Mouse (Mus musculus) hindbrain, embryonic 13.5 days (tissue): ENCODE measurements around the gene Tceal7. TPM values are rescaled to one million over a fixed set of nuclear protein-coding genes. Genes with fewer than 3 reads are reported as not detected.
"Not testable (repeated sequence)": the region's sequence is repeated elsewhere in the genome, so short reads cannot be mapped to it uniquely, and the experiment has no call there.

Experiments
- ATAC-seq: fragments of 200-750 bp; cut with Nextera tagmentation; 2 replicates; pipeline ENCODE4 v1.8.0; 2017; ENCODE audit warnings: moderate TSS enrichment; ENCODE audit not compliant: low FRiP score
- H3K27ac ChIP-seq: fragments of 300-500 bp; sonication (generic); 2 replicates; pipeline ENCODE4 v1.5.1; 2015; ENCODE audit warnings: inconsistent platforms, mild to moderate bottlenecking, moderate library complexity
- H3K27me3 ChIP-seq: fragments of 300-500 bp; sonication (generic); 2 replicates; pipeline ENCODE4 v1.6.1; 2015; ENCODE audit warnings: mild to moderate bottlenecking, inconsistent platforms
- H3K36me3 ChIP-seq: fragments of 300-500 bp; sonication (generic); 2 replicates; pipeline ENCODE4 v1.6.1; 2015; ENCODE audit warnings: mild to moderate bottlenecking, inconsistent platforms
- H3K4me1 ChIP-seq: fragments of 300-500 bp; sonication (generic); replicated peaks from 2 replicates; pipeline ENCODE4 v1.6.1; 2015; ENCODE audit warnings: inconsistent platforms
- H3K4me2 ChIP-seq: fragments of 300-500 bp; sonication (generic); 2 replicates; pipeline ENCODE4 v1.6.1; 2015; ENCODE audit warnings: inconsistent platforms, mild to moderate bottlenecking, moderate library complexity
- H3K4me3 ChIP-seq: fragments of 300-500 bp; sonication (generic); 2 replicates; pipeline ENCODE4 v1.5.1; 2015; ENCODE audit warnings: mild to moderate bottlenecking, inconsistent platforms
- H3K9ac ChIP-seq: fragments of 300-500 bp; sonication (generic); 2 replicates; pipeline ENCODE4 v1.6.1; 2015; ENCODE audit warnings: mild to moderate bottlenecking, inconsistent platforms
- H3K9me3 ChIP-seq: fragments of 300-500 bp; sonication (generic); 2 replicates; pipeline ENCODE4 v1.6.1; 2016; ENCODE audit warnings: inconsistent platforms
- WGBS: fragments of 180-500 bp; shearing (Covaris S2); methylation state at CpG from one replicate; pipeline ENCODE4 v1.1.7; 2015; 5-methylcytosine and 5-hydroxymethylcytosine counted together
- microRNA-seq: library from miRNA; unstranded; fragments of <30 nt; microRNA quantifications from one replicate; pipeline ENCODE4, GENCODE M21; 2016
- polyA plus RNA-seq: library from polyadenylated mRNA; unstranded; fragments of >200 nt; fragmentation: Nextera tagmentation; extraction: Ambion mirVana; gene quantifications from 2 replicates; pipeline ENCODE4 v1.2.1, GENCODE M21; 2015

The Tceal7 gene
- polyA plus RNA-seq, 1 experiment from 2014 or later = 2.5 TPM

- Histone ChIP-seq H3K9me3 (no peaks in the 10 kb centered on the region), H3K4me3 (no peak overlapping the region), H3K27me3 (no peaks in the 10 kb centered on the region; the same call in 1 of the 2 replicates), H3K9ac (no peak overlapping the region), H3K36me3 (no peaks in the 10 kb centered on the region; the same call in 1 of the 2 replicates), H3K4me1 (peaks cover 11% of the 10 kb centered on the region), H3K27ac (no peak overlapping the region), H3K4me2 (no peak overlapping the region)
- 78% methylated on average over 5 of the region's 5 CpGs for WGBS
- ATAC-seq = no peak
Observed at GRCm38 (mm10) chrX:136267720-136268119, 53.1 kb downstream of the Tceal7 start.

DNA sequence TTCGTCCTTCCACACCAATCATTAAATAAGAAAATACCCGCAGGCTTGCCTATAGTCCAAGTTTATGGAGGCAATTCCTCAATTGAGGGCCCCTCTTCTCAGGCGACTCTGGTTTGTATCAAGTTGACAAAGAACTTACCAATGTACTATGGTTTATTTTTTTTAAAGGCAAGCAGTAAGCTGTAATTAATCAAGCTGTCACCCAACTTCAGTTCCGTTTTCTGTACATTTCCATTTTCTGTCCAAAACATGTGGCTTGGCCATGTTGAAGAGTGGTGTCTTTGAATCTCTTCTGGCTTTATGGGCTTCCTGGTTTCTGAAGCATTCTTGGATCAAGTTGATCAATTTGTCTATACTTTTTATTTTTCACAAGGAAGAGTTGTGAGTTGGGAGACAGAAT lies 53.6 kb downstream of the Tceal7 start:
- no peak for ATAC-seq
- 84% methylated on average over 4 of the region's 4 CpGs for WGBS

DNA sequence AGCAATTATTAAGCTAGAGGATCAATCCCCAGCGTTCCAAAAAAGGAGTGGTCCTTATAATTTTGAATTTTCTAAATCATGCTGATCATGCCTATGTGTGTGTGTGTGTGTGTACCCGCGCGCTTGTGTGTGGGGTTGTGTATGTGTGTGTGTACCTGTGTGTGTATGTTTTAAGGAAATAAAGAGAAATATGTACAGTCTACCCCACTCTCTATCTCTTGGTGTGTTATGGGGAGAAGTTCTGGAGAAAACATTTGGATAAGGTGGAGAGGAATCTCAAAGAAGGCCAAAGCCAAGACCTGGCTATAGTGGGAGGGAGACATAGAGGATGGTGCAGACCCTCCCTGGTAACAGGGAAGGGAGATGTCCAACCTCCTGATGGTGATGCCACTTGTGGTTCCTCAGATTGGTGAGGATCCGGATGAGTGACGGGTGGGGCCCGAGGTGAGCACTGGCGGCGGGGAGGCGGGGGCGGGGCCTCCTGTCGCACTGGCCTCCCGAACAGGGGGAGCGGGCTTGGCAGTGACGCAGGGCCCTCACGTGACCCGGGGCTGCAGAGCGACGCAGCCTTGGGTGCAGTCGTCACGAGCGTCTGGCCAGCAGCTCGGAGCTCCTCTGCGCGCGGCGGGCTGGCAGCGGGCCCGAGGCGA lies 55.3 kb downstream of the Tceal7 start, which contains the start of gene Bex3:
Bex3 (plus strand) TSS at position 511 of the 650 bp plus-strand sequence.
- peak within 1 kb of the TSS; percentile 46 for H3K4me3 ChIP-seq
- not testable (repeated sequence) for H3K36me3 ChIP-seq, H3K27me3 ChIP-seq, H3K9me3 ChIP-seq
- peak; percentile 97 for ATAC-seq
- peak within 1 kb of the TSS; percentile 70 for H3K9ac ChIP-seq
- peak within 1 kb of the TSS; percentile 61 for H3K4me2 ChIP-seq
- H3K4me1 ChIP-seq = peaks cover 11% of the 10 kb centered on the region
- peak within 1 kb of the TSS; percentile 85 for H3K27ac ChIP-seq
- WGBS = 78% methylated on average over 4 of the region's 30 CpGs

More for the DNA sequence above, 53.6 kb downstream of the Tceal7 start:
- Histone ChIP-seq H3K36me3 (no peaks in the 10 kb centered on the region; the same call in 1 of the 2 replicates), H3K27me3 (no peaks in the 10 kb centered on the region; the same call in 1 of the 2 replicates), H3K27ac (no peak overlapping the region), H3K4me2 (no peak overlapping the region), H3K4me3 (no peak overlapping the region), H3K9ac (no peak overlapping the region), H3K4me1 (peaks cover 11% of the 10 kb centered on the region), H3K9me3 (no peaks in the 10 kb centered on the region)

DNA sequence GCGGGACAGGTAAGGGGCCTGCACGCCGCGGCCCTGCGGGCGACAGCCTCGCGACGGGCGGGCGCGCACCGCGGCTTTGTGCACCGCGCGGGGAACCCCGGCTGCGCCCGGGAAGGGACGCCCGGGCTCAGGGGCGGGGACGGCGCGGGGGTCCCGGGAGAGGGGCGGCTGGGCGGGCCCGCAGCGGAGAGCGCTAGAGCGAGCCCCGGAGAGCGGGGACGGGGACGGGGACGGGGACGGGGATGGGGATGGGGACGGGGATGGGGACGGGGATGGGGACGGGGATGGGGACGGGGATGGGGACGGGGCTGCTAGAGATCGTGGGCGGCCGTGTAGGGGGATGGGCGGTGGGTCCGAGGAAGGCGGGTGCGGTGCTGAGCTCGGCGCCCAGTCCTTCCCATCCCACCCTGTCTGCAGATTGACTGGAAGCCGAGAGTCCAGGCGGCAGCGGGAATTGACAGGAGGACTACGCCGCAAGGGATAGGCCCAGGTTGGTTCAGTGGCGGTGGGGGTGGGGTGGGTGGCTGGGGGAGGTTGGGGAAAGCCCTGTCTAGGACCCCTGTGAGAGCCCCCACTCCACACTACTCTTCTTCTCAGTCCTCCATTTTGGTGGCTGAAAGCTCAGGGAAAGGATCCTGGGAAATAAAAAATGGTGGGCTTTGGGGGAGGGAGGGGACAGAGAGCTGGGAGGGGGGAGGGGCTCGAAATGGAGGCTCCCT lies 56.0 kb downstream of the Tceal7 start:
- WGBS = 14% methylated on average over 12 of the region's 60 CpGs
- H3K36me3 ChIP-seq = not testable (repeated sequence)
- ATAC-seq = peak; percentile 80

GRCm38 (mm10) chrX:136274542-136274941 lies 60.0 kb downstream of the Tceal7 start:
- H3K4me2 ChIP-seq = no peak overlapping the region
- 21% methylated on average over 3 of the region's 3 CpGs for WGBS
- no peak for ATAC-seq
- no peaks in the 10 kb centered on the region for H3K9me3 ChIP-seq
- no peak overlapping the region; the same call in 1 of the 2 replicates for H3K27ac ChIP-seq
- peaks cover 11% of the 10 kb centered on the region for H3K4me1 ChIP-seq
- no peak overlapping the region for H3K4me3 ChIP-seq
- H3K27me3 ChIP-seq = 0 out of 2 replicates have a peak, but pooled peaks cover 6% of the 10 kb centered on the region
- no peak overlapping the region for H3K9ac ChIP-seq
- no peaks in the 10 kb centered on the region; the same call in 1 of the 2 replicates for H3K36me3 ChIP-seq

More for the DNA sequence above, 56.0 kb downstream of the Tceal7 start:
- H3K4me1 ChIP-seq = peaks cover 11% of the 10 kb centered on the region
- H3K4me3 ChIP-seq = peak overlapping the region; percentile 46
- H3K27me3 ChIP-seq, H3K9me3 ChIP-seq: not testable (repeated sequence)
- H3K4me2 ChIP-seq = peak overlapping the region; percentile 61
- H3K27ac ChIP-seq = peak overlapping the region; percentile 85
- peak overlapping the region; percentile 70 for H3K9ac ChIP-seq

- no peaks in the 10 kb centered on the region for H3K9me3 ChIP-seq
- WGBS = 25% methylated on average over 3 of the region's 3 CpGs
- H3K4me1 ChIP-seq = peaks cover 11% of the 10 kb centered on the region
- H3K27ac ChIP-seq = no peak overlapping the region
- no peak overlapping the region for H3K4me3 ChIP-seq
- H3K36me3 ChIP-seq = no peaks in the 10 kb centered on the region; the same call in 1 of the 2 replicates
- ATAC-seq = no peak
- H3K4me2 ChIP-seq = no peak overlapping the region
- H3K27me3 ChIP-seq = 0 out of 2 replicates have a peak, but pooled peaks cover 6% of the 10 kb centered on the region
- no peak overlapping the region for H3K9ac ChIP-seq
Observed at GRCm38 (mm10) chrX:136275386-136275785, 60.8 kb downstream of the Tceal7 start.

Small RNA genes within 50 kb of the gene (microRNA-seq; reads per million reads assigned to microRNA genes)
- not detected for gene Mir6383

Other genes with a start within 250 kb of the Tceal7 start
- 228 and 234 TPM in 2 replicates for gene Arxes2, start 221.0 kb upstream of the Tceal7 start, polyA plus RNA-seq
- gene Arxes1, start 181.4 kb upstream of the Tceal7 start, polyA plus RNA-seq = 99.3 and 100 TPM in 2 replicates
- 612 and 622 TPM in 2 replicates for gene Bex2, start 146.5 kb upstream of the Tceal7 start, polyA plus RNA-seq
- not detected in 2 replicates for gene Nxf3, start 129.5 kb upstream of the Tceal7 start, polyA plus RNA-seq
- gene Bex4, start 75.8 kb upstream of the Tceal7 start, polyA plus RNA-seq = 107 and 114 TPM in 2 replicates
- 141 and 144 TPM in 2 replicates for gene Tceal8, start 42.4 kb upstream of the Tceal7 start, polyA plus RNA-seq
- 24.5 and 28.4 TPM in 2 replicates for gene Tceal5, start 10.9 kb upstream of the Tceal7 start, polyA plus RNA-seq
- gene Bex1, start 734 bp downstream of the Tceal7 start, polyA plus RNA-seq = 199 and 209 TPM in 2 replicates
- 323 and 327 TPM in 2 replicates for gene Tceal9, start 30.3 kb downstream of the Tceal7 start, polyA plus RNA-seq
- gene Bex3, start 55.5 kb downstream of the Tceal7 start, polyA plus RNA-seq = 724 and 725 TPM in 2 replicates